Mouse (Mus musculus) C2C12 (cell line): ENCODE data around the gene Atxn1. TPM values are rescaled to one million over a fixed set of nuclear protein-coding genes. Genes with fewer than 3 reads are reported as not detected.

Experiments used
- H3K27me3 ChIP-seq: one replicate; pipeline ENCODE4 v1.6.1; 2011; ENCODE audit not compliant: control insufficient read depth, insufficient read depth, insufficient read length
- H3K36me3 ChIP-seq: one replicate; pipeline ENCODE4 v1.6.1; 2011; ENCODE audit not compliant: control insufficient read depth, insufficient read depth
- H3K4me3 ChIP-seq: one replicate; pipeline ENCODE4 v1.5.1; 2011; ENCODE audit warnings: mild to moderate bottlenecking, control low read depth; ENCODE audit not compliant: poor library complexity, insufficient read depth, severe bottlenecking
- H3K79me2 ChIP-seq: one replicate; pipeline ENCODE4 v1.6.1; 2011; ENCODE audit not compliant: control insufficient read depth, insufficient read depth
- H3K79me3 ChIP-seq: one replicate; pipeline ENCODE4 v1.6.1; 2011; ENCODE audit warnings: low read depth, control low read depth
- H3ac ChIP-seq: one replicate; pipeline ENCODE3; 2011; ENCODE audit warnings: low read depth; ENCODE audit not compliant: control insufficient read depth, insufficient read length
- CEBPB ChIP-seq: IDR thresholded peaks from one replicate; pipeline ENCODE4 v1.6.1; 2011; ENCODE audit warnings: low read depth, mild to moderate bottlenecking, control low read depth, moderate library complexity
- CTCF ChIP-seq: IDR thresholded peaks from one replicate; pipeline ENCODE4 v1.5.1; 2011; ENCODE audit not compliant: control insufficient read depth, insufficient read depth, insufficient read length
- FOSL1 ChIP-seq: IDR thresholded peaks from one replicate; pipeline ENCODE4 v1.8.0; 2011; ENCODE audit warnings: mild to moderate bottlenecking, low read length; ENCODE audit not compliant: poor library complexity, insufficient read depth, severe bottlenecking
- MAX ChIP-seq: IDR thresholded peaks from one replicate; pipeline ENCODE4 v1.6.1; 2011; ENCODE audit warnings: mild to moderate bottlenecking, control low read depth
- MYOD1 ChIP-seq: IDR thresholded peaks from one replicate; pipeline ENCODE4 v1.6.1; 2011; ENCODE audit warnings: low read depth; ENCODE audit not compliant: control insufficient read depth, insufficient read length
- MYOG ChIP-seq: IDR thresholded peaks from one replicate; pipeline ENCODE4 v1.6.1; 2011; ENCODE audit not compliant: control insufficient read depth, insufficient read length; ENCODE audit errors: extremely low read depth
- USF1 ChIP-seq: IDR thresholded peaks from one replicate; pipeline ENCODE4 v1.6.1; 2011; ENCODE audit warnings: low read depth, mild to moderate bottlenecking, control low read depth, moderate library complexity
- polyA plus RNA-seq: library from polyadenylated mRNA; unstranded; fragments of >200 nt; fragmentation: generic; extraction: Trizol; gene quantifications from one replicate; pipeline ENCODE4 v1.2.1, GENCODE M21; 2012; ENCODE audit warnings: missing spikeins

The Atxn1 gene
- polyA plus RNA-seq, 1 experiment, result 3.0 TPM

- no peaks in the 10 kb centered on the region for H3K79me2 ChIP-seq
- no peaks in the 10 kb centered on the region for H3K27me3 ChIP-seq
- H3K79me3 ChIP-seq, result no peaks in the 10 kb centered on the region
- H3ac ChIP-seq, result no peak overlapping the region
- TF ChIP-seq CTCF (peak; percentile 3), FOSL1 (no peak)
- H3K36me3 ChIP-seq, result no peaks in the 10 kb centered on the region
- no peak overlapping the region for H3K4me3 ChIP-seq
Measured at GRCm38 (mm10) chr13:45637324-45637723, 327.5 kb downstream of the Atxn1 start.

GRCm38 (mm10) chr13:45636435-45636834, 328.4 kb downstream of the Atxn1 start:
- Histone ChIP-seq H3K4me3 (no peak overlapping the region), H3ac (no peak overlapping the region), H3K27me3 (no peaks in the 10 kb centered on the region), H3K79me2 (no peaks in the 10 kb centered on the region), H3K79me3 (no peaks in the 10 kb centered on the region), H3K36me3 (no peaks in the 10 kb centered on the region)
- no peak for TF ChIP-seq CTCF
- TF ChIP-seq FOSL1, result no peak
- no peak for TF ChIP-seq USF1
- no peak for TF ChIP-seq CEBPB
- TF ChIP-seq MAX, result no peak
- no peak for TF ChIP-seq MYOD1
- TF ChIP-seq MYOG, result no peak

DNA sequence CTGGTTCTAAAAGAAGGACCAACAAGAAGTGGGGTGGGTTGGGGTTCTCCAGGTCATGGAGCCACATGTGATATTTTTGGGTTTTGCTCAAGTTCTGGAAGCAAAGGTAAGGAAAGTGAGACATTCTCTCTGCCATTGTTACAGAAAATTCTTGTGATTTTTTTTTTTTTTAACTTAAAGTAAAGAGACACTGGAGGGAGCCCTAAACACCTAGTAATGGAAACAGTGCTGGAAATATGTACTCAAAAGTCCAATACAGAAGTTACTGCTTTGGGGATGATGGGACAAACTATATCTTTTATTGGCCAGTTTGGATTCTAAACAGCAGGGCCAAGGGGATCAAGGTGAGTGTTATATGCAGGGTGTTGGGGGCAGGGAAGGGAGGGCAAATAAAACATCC, 330.9 kb downstream of the Atxn1 start:
- Histone ChIP-seq H3K36me3 (no peaks in the 10 kb centered on the region), H3K79me3 (no peaks in the 10 kb centered on the region), H3K27me3 (no peaks in the 10 kb centered on the region), H3K79me2 (no peaks in the 10 kb centered on the region), H3K4me3 (no peak overlapping the region), H3ac (no peak overlapping the region)
- TF ChIP-seq FOSL1 (no peak), USF1 (no peak), MYOG (no peak), CEBPB (no peak), MYOD1 (no peak)

GRCm38 (mm10) chr13:45632133-45632532, 332.7 kb downstream of the Atxn1 start:
- no peaks in the 10 kb centered on the region for H3K36me3 ChIP-seq
- no peak overlapping the region for H3K4me3 ChIP-seq
- H3K79me2 ChIP-seq, result no peaks in the 10 kb centered on the region
- TF ChIP-seq MYOG (no peak), MAX (no peak), FOSL1 (no peak), CEBPB (no peak), USF1 (no peak), MYOD1 (no peak), CTCF (no peak)
- H3K27me3 ChIP-seq, result no peaks in the 10 kb centered on the region
- no peak overlapping the region for H3ac ChIP-seq
- H3K79me3 ChIP-seq, result no peaks in the 10 kb centered on the region

GRCm38 (mm10) chr13:45630518-45631290, 334.1 kb downstream of the Atxn1 start:
- Histone ChIP-seq H3K27me3 (no peaks in the 10 kb centered on the region), H3ac (no peak overlapping the region), H3K4me3 (no peak overlapping the region), H3K36me3 (no peaks in the 10 kb centered on the region), H3K79me3 (no peaks in the 10 kb centered on the region), H3K79me2 (no peaks in the 10 kb centered on the region)
- TF ChIP-seq CEBPB (no peak), USF1 (no peak), MYOG (no peak), MYOD1 (no peak), CTCF (no peak), MAX (no peak), FOSL1 (no peak)

DNA sequence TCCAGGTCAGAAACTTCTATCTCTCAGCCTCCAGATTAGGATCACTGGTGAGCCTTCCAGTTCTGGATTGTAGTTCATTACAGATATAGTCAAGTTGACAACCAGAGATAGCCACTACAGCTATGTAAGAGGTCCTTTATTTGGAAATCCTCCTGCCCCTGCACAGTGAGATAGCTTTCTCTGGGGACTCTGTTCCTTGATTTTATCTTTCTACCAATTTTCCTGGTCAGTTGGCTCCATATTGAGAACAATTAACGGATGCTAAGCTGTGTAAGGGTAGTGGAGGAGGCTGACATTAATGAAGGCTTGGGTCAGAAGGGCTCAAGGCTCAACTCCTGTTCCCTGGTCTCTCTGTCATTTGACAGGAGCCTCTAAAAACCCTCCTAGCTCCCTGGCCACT, 335.1 kb downstream of the Atxn1 start:
- Histone ChIP-seq H3K79me3 (no peaks in the 10 kb centered on the region), H3K36me3 (no peaks in the 10 kb centered on the region), H3ac (no peak overlapping the region), H3K27me3 (no peaks in the 10 kb centered on the region), H3K79me2 (no peaks in the 10 kb centered on the region), H3K4me3 (no peak overlapping the region)
- TF ChIP-seq MAX (no peak), CTCF (no peak), MYOD1 (no peak), USF1 (no peak), FOSL1 (no peak), CEBPB (no peak), MYOG (no peak)
